26 mouse cellular contexts compared by ENCODE assay signal in genomic region chr17:72563423-72563822, GRCm38 (mm10).
"Had no signal": no experiment of that assay in that cellular context is flagged by ENCODE, and none has a peak within 500 bp of the region (broad histone marks: within the 10 kb centered on the region; RNA-seq: fewer than 3 reads in every experiment).

No protein-coding gene starts in this region.

- H3K9me3 ChIP-seq: hindbrain, embryonic 12.5 days; intestine, embryonic 15.5 days; limb, embryonic 10.5 days; limb, embryonic 12.5 days had no signal

- H3K27me3 ChIP-seq: hindbrain, embryonic 12.5 days; intestine, embryonic 15.5 days; limb, embryonic 12.5 days; liver, embryonic 13.5 days; liver, embryonic 15.5 days had no signal

- H3K4me2 ChIP-seq: heart, embryonic 11.5 days; hindbrain, embryonic 12.5 days; hindbrain, embryonic 14.5 days; intestine, embryonic 15.5 days; limb, embryonic 12.5 days; liver, embryonic 11.5 days; liver, embryonic 13.5 days; liver, embryonic 15.5 days had no signal

- H3K4me1 ChIP-seq: hindbrain, embryonic 12.5 days; intestine, embryonic 15.5 days; limb, embryonic 12.5 days; liver, embryonic 13.5 days; liver, embryonic 15.5 days had no signal

- H3K36me3 ChIP-seq: hindbrain, embryonic 10.5 days; hindbrain, embryonic 12.5 days; intestine, embryonic 15.5 days; limb, embryonic 10.5 days; limb, embryonic 12.5 days; liver, embryonic 13.5 days; liver, embryonic 15.5 days had no signal

- DNase-seq: gastrocnemius, adult 2 months; gastrocnemius, postnatal 10 days; gastrocnemius, postnatal 25 days; heart, adult 2 months; heart, postnatal 10 days; heart, postnatal 4 days; kidney, adult 18-20 months; kidney, postnatal 14 days; kidney, postnatal 36 days; liver; liver, embryonic 13.5 days; liver, postnatal 0 days had no signal

- H3K27ac ChIP-seq: gastrocnemius, adult 2 months; heart, adult 2 months; hindbrain, embryonic 10.5 days; hindbrain, embryonic 12.5 days; hindbrain, embryonic 14.5 days; intestine, embryonic 15.5 days; layer of hippocampus, adult 2 months; left cerebral cortex, adult 2 months; limb, embryonic 10.5 days; limb, embryonic 12.5 days; liver, embryonic 13.5 days; liver, embryonic 15.5 days had no signal

- H3K9ac ChIP-seq: hindbrain, embryonic 12.5 days; hindbrain, embryonic 14.5 days; intestine, embryonic 15.5 days; limb, embryonic 12.5 days; liver, embryonic 13.5 days; liver, embryonic 15.5 days; liver, postnatal 0 days had no signal

- ATAC-seq: hindbrain, embryonic 16.5 days; inflammation-experienced regulatory T-cells, adult 6 months; intestine, embryonic 15.5 days; intestine, postnatal 0 days; liver, postnatal 0 days had no signal

- H3K4me3 ChIP-seq: gastrocnemius, adult 2 months; heart, adult 2 months; hindbrain, embryonic 10.5 days; hindbrain, embryonic 12.5 days; intestine, embryonic 15.5 days; layer of hippocampus, adult 2 months; left cerebral cortex, adult 2 months; limb, embryonic 10.5 days; limb, embryonic 12.5 days; liver, embryonic 13.5 days; liver, embryonic 15.5 days had no signal
